Mouse (Mus musculus): ENCODE measurements around the gene Notch1.

- no peak for TF ChIP-seq CTCF (IDR thresholded peaks at IDR 0.05; ENCODE audit: low read depth, low read length)
- no peak for TF ChIP-seq POLR2A (IDR thresholded peaks at IDR 0.05; ENCODE audit: extremely low read depth, insufficient read depth, low read length)
Measured at GRCm38 (mm10) chr2:26460097-26460646, 56.3 kb downstream of the Notch1 start.
